Mouse (Mus musculus): ENCODE measurements around the gene Nkx1-2.

The Nkx1-2 gene

GRCm38 (mm10) chr7:132551351-132552126 is 47.9 kb downstream of the Nkx1-2 start:
- H3K4me1 ChIP-seq (replicated peaks; ENCODE audit: low read depth, low read length), result peaks cover 9% of the 10 kb centered on the region
- TF ChIP-seq CTCF (conservative IDR thresholded peaks at IDR 0.05; ENCODE audit: low read length) (peak; percentile 60), NANOG (IDR thresholded peaks at IDR 0.05; ENCODE audit: borderline replicate concordance, low read length) (no peak), POU5F1 (IDR thresholded peaks at IDR 0.05; ENCODE audit: borderline replicate concordance, low read length) (no peak)
- no peaks in the 10 kb centered on the region for H3K36me3 ChIP-seq (ENCODE audit: insufficient read depth, low read length)
- H3K27me3 ChIP-seq (ENCODE audit: insufficient read depth, low read length), result peaks cover 24% of the 10 kb centered on the region
- no peaks in the 10 kb centered on the region for H3K9me3 ChIP-seq (ENCODE audit: low read length)
- H3K4me3 ChIP-seq (replicated peaks; ENCODE audit: low read length), result peak overlapping the region; percentile 77

GRCm38 (mm10) chr7:132547126-132547525 is 52.3 kb downstream of the Nkx1-2 start:
- no peak overlapping the region for H3K4me3 ChIP-seq (replicated peaks; ENCODE audit: low read length)
- no peaks in the 10 kb centered on the region for H3K36me3 ChIP-seq (ENCODE audit: insufficient read depth, low read length)
- H3K4me1 ChIP-seq (replicated peaks; ENCODE audit: low read depth, low read length), result peaks cover 9% of the 10 kb centered on the region
- peaks cover 23% of the 10 kb centered on the region for H3K27me3 ChIP-seq (ENCODE audit: insufficient read depth, low read length)
- TF ChIP-seq POU5F1 (IDR thresholded peaks at IDR 0.05; ENCODE audit: borderline replicate concordance, low read length) (no peak), CTCF (conservative IDR thresholded peaks at IDR 0.05; ENCODE audit: low read length) (no peak)
- no peaks in the 10 kb centered on the region for H3K9me3 ChIP-seq (ENCODE audit: low read length)
